Mouse (Mus musculus) cerebellum, adult 2 months (tissue): Measurements from ENCODE around the gene Snapc5. TPM values are rescaled to one million over a fixed set of nuclear protein-coding genes. Genes with fewer than 3 reads are reported as not detected.
"Not testable (repeated sequence)": the region's sequence is repeated elsewhere in the genome, so short reads cannot be mapped to it uniquely, and the experiment has no call there.

Source experiments
- DNase-seq, 2 experiments: peaks; one replicate each; pipeline ENCODE4 v3.0.0; 2021
- H3K27ac ChIP-seq: fragments of 200-500 bp; 2 replicates; pipeline ENCODE4 v1.5.1; 2012; ENCODE audit warnings: low read length, control low read depth, inconsistent platforms; ENCODE audit not compliant: insufficient read depth
- H3K27me3 ChIP-seq: fragments of 200-500 bp; 2 replicates; pipeline ENCODE4 v1.6.1; 2012; ENCODE audit warnings: inconsistent platforms, mild to moderate bottlenecking, low read length, moderate library complexity; ENCODE audit not compliant: control insufficient read depth, insufficient read depth
- H3K4me1 ChIP-seq: fragments of 200-500 bp; 2 replicates; pipeline ENCODE4 v1.6.1; 2011; ENCODE audit warnings: low read length; ENCODE audit not compliant: control insufficient read depth, insufficient read depth
- H3K4me3 ChIP-seq: fragments of 200-500 bp; replicated peaks from 2 replicates; pipeline ENCODE3; 2011; ENCODE audit warnings: mild to moderate bottlenecking, low read depth, low read length, control low read depth; ENCODE audit not compliant: insufficient read depth
- CTCF ChIP-seq: fragments of 200-500 bp; IDR thresholded peaks from 2 replicates; pipeline ENCODE4 v1.5.1; 2011; ENCODE audit warnings: low read depth, mild to moderate bottlenecking, control low read depth, low read length, moderate library complexity, borderline replicate concordance; ENCODE audit not compliant: insufficient read depth
- POLR2A ChIP-seq: fragments of 200-500 bp; IDR thresholded peaks from 2 replicates; pipeline ENCODE4 v1.6.1; 2011; ENCODE audit warnings: low read length, control low read depth, borderline replicate concordance; ENCODE audit not compliant: insufficient read depth
- WGBS: fragments of 180-500 bp; shearing (Covaris S2); methylation state at CpG from one replicate; pipeline ENCODE4 v1.1.7; 2018; 5-methylcytosine and 5-hydroxymethylcytosine counted together
- polyA plus RNA-seq: library from polyadenylated mRNA; depleted of rRNA; stranded (reverse); fragments of >200 nt; gene quantifications from 2 replicates; pipeline ENCODE4 v1.2.3, GENCODE M21; 2012

Gene Snapc5
- polyA plus RNA-seq, 1 experiment = 33.6 TPM

DNA sequence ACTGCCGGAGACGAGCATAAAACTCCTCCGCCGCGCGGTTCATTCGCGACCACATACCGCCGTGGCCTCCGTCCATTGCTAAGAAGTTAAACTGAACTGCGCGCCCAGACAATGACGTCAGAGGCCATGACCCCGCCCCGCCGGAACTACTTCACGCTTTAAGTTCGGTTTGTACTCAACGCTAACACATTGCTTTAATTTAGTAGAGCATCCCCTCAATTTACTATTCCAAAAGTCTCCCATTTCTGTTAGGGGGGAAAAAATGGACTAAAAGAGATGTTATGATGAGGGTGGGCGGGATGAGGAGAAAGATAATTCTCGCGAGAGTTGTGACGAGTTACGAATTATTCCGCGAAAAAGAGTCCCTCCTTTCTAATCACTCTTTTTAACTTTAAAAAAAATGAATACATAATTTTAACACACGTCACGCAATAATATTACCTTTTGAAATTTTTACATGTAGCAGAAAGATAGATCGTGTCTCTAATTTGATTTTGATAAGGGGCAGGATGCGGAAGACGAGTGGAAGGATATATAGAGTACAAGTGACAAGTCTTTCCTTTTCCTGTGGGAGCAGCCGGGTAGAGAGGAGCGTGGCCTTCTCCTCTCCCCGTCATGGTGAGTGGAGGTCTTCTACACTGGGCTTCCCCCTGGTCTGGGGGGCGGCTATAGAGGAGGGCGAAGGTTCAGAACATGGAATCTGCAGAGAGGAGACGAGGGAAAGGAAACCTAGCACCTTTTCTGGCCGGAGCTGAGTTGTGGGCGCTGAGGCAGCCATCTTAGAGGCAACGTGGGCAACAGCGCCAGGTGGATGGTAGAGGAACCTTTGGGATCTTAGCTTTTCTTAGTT, 6.0 kb upstream of the Snapc5 start, which contains the start of the genes Zwilch and Rpl4:
Zwilch (minus strand) TSS at position 289 of the 850 bp plus-strand sequence.
Rpl4 (plus strand) TSS at position 560 of the 850 bp plus-strand sequence.
- DNase-seq = peak; percentile 77 to 84
- Histone ChIP-seq H3K27ac (peak within 1 kb of the TSS; percentile 24; the same call in 1 of the 2 replicates), H3K4me3 (peak within 1 kb of the TSS; percentile 100), H3K4me1 (peaks cover 4% of the 10 kb centered on the region; the same call in 1 of the 2 replicates), H3K27me3 (no peaks in the 10 kb centered on the region)
- WGBS = under 1% methylated on average over 42 of the region's 42 CpGs
- peak; percentile 98 for TF ChIP-seq POLR2A
- no peak for TF ChIP-seq CTCF

- under 1% methylated on average over 16 of the region's 16 CpGs for WGBS
- Histone ChIP-seq H3K27ac (no peak overlapping the region), H3K4me3 (peak overlapping the region; percentile 100), H3K4me1 (peaks cover 4% of the 10 kb centered on the region; the same call in 1 of the 2 replicates), H3K27me3 (no peaks in the 10 kb centered on the region)
- DNase-seq = no peak
- TF ChIP-seq CTCF (no peak), POLR2A (no peak)
These were observed 5.3 kb upstream of the Snapc5 start for GRCm38 (mm10) chr9:64173666-64174220.

GRCm38 (mm10) chr9:64174341-64174740, 4.7 kb upstream of the Snapc5 start:
- Histone ChIP-seq H3K27ac (no peak overlapping the region), H3K4me1 (peaks cover 4% of the 10 kb centered on the region; the same call in 1 of the 2 replicates), H3K4me3 (peak overlapping the region; percentile 31), H3K27me3 (no peaks in the 10 kb centered on the region)
- TF ChIP-seq POLR2A (no peak), CTCF (no peak)
- DNase-seq = no peak

GRCm38 (mm10) chr9:64174766-64175165, 4.3 kb upstream of the Snapc5 start:
- no peak for DNase-seq
- H3K27ac ChIP-seq = no peak overlapping the region
- 43% methylated on average over 8 of the region's 8 CpGs for WGBS
- no peak overlapping the region for H3K4me3 ChIP-seq
- H3K4me1 ChIP-seq = peaks cover 4% of the 10 kb centered on the region; the same call in 1 of the 2 replicates
- no peaks in the 10 kb centered on the region for H3K27me3 ChIP-seq
- no peak for TF ChIP-seq CTCF
- TF ChIP-seq POLR2A = no peak

DNA sequence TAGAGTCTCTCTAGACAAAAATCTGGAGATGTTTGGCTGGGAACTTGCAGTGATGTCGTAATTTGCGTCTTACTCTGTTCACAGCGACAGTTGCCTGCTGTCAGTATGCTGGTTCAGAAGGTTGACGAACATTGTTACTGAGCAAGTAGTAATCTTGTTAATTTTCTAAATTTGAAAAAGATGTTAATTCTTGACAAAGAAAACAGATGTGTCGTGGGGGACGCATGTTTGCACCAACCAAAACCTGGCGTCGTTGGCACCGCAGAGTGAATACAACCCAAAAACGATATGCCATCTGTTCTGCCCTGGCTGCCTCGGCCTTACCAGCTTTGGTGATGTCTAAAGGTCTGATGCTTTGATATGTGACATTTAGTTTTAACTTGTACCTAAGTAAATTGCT, 3.7 kb upstream of the Snapc5 start:
- DNase-seq = no peak
- no peaks in the 10 kb centered on the region for H3K27me3 ChIP-seq
- TF ChIP-seq CTCF = no peak
- TF ChIP-seq POLR2A = no peak
- 33% methylated on average over 11 of the region's 11 CpGs for WGBS
- H3K4me3 ChIP-seq = no peak overlapping the region
- no peak overlapping the region for H3K27ac ChIP-seq
- H3K4me1 ChIP-seq = peaks cover 8% of the 10 kb centered on the region; the same call in 1 of the 2 replicates

DNA sequence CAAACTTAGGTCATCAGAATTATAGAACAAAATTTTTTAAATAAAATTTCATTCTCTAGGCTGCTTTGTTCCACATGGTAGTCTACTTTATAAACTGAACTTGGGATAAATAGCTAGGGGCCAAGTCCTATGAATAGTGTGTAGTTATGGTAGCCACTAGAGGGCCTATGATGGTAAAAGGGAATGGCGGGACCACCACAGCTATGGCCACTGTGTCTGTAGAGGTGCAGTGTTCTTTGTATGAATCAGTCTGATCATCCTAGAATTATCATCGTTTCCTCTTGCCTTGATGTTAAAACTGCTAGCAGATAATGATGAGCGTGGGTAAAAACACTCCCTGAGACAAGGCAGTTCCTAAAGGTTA, 482 bp upstream of the Snapc5 start:
- whole genome bisulfite sequencing = 32% methylated on average over 3 of the region's 3 CpGs
- H3K4me3 ChIP-seq = peak overlapping the region; percentile 99
- TF ChIP-seq POLR2A (no peak), CTCF (peak; percentile 19; the same call in 1 of the 2 replicates)
- H3K27ac ChIP-seq = no peak overlapping the region; the same call in 1 of the 2 replicates
- DNase-seq = peak in 1 of 2 experiments; percentile 22
- peaks cover 8% of the 10 kb centered on the region; the same call in 1 of the 2 replicates for H3K4me1 ChIP-seq
- H3K27me3 ChIP-seq = no peaks in the 10 kb centered on the region

- H3K4me1 ChIP-seq, H3K27ac ChIP-seq, DNase-seq, H3K27me3 ChIP-seq, H3K4me3 ChIP-seq: not testable (repeated sequence)
- WGBS = 88% methylated on average over 5 of the region's 5 CpGs
These were observed 4.2 kb downstream of the Snapc5 start for GRCm38 (mm10) chr9:64183295-64183694.
